Mouse (Mus musculus): Measurements from ENCODE around the gene Rgn. TPM values are rescaled to one million over a fixed set of nuclear protein-coding genes. Genes with fewer than 3 reads are reported as not detected.

Gene Rgn
- polyA plus RNA-seq (2012; fragmentation: generic; extraction: Trizol) = not detected

DNA sequence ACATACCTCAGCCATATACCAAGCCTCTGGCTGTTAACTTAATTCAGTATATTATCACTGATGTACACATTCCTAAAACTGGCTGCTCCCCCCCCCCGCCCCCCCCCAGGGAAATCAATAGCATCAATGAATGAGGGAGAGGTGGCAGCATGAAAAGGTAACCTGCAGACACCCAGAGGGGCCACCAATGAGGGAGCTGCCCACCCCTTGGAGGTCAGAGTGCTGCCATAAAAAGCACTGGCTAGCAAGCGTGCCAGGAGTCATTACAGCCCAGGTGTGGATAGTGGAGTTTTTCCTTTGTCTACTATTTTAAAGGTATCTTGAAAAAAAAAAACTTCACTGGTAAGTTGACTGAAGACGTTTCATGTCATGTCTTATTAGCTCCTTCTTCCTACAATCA lies at the start of gene Rgn:
TSS of gene Rgn (plus strand) at position 256 of the 400 bp plus-strand sequence.
- Histone ChIP-seq H3K36me3 (ENCODE audit: control insufficient read depth, insufficient read depth) (no peaks in the 10 kb centered on the region), H3K4me3 (no peak within 1 kb of the TSS), H3ac (ENCODE audit: control insufficient read depth, insufficient read length) (no peak within 1 kb of the TSS), H3K4me2 (ENCODE audit: low read depth) (peak within 1 kb of the TSS; percentile 60), H3K27me3 (ENCODE audit: control insufficient read depth, insufficient read depth, insufficient read length) (no peaks in the 10 kb centered on the region), H3K79me2 (ENCODE audit: control insufficient read depth, insufficient read depth) (no peaks in the 10 kb centered on the region)
- no peak for TF ChIP-seq MYOG (IDR thresholded peaks at IDR 0.05; ENCODE audit: control insufficient read depth in 1 of 3, insufficient read depth in 1 of 3, insufficient read length in 2 of 3, low read depth in 2 of 3)
- TF ChIP-seq REST (IDR thresholded peaks at IDR 0.05; ENCODE audit: insufficient read depth, insufficient read length) = no peak
- no peak for TF ChIP-seq USF1 (IDR thresholded peaks at IDR 0.05; ENCODE audit: low read depth)
- TF ChIP-seq MAX (IDR thresholded peaks at IDR 0.05; ENCODE audit: low read depth) = no peak
- TF ChIP-seq POLR2AphosphoS2 (IDR thresholded peaks at IDR 0.05; ENCODE audit: insufficient read length, low read depth) = no peak
- no peak for TF ChIP-seq TCF3 (IDR thresholded peaks at IDR 0.05; ENCODE audit: insufficient read length, low read depth)
- TF ChIP-seq TCF12 (IDR thresholded peaks at IDR 0.05; ENCODE audit: insufficient read depth, poor library complexity, severe bottlenecking) = no peak
- no peak for TF ChIP-seq E2F4 (IDR thresholded peaks at IDR 0.05; ENCODE audit: insufficient read depth)

GRCm38 (mm10) chrX:20520290-20520939 lies 29.2 kb upstream of the Rgn start:
- Histone ChIP-seq H3ac (ENCODE audit: control insufficient read depth, insufficient read length) (no peak overlapping the region), H3K4me3 (no peak overlapping the region), H3K4me2 (ENCODE audit: low read depth) (no peak overlapping the region), H3K36me3 (ENCODE audit: control insufficient read depth, insufficient read depth) (no peaks in the 10 kb centered on the region), H3K27me3 (ENCODE audit: control insufficient read depth, insufficient read depth, insufficient read length) (no peaks in the 10 kb centered on the region), H3K79me2 (ENCODE audit: control insufficient read depth, insufficient read depth) (no peaks in the 10 kb centered on the region)
- TF ChIP-seq POLR2AphosphoS2 (IDR thresholded peaks at IDR 0.05; ENCODE audit: insufficient read length, low read depth) (no peak), CEBPB (IDR thresholded peaks at IDR 0.05; ENCODE audit: insufficient read depth, poor library complexity, severe bottlenecking) (no peak)

- TF ChIP-seq MAX (IDR thresholded peaks at IDR 0.05; ENCODE audit: low read depth) (no peak), CEBPB (IDR thresholded peaks at IDR 0.05; ENCODE audit: insufficient read depth, poor library complexity, severe bottlenecking) (no peak), POLR2AphosphoS2 (IDR thresholded peaks at IDR 0.05; ENCODE audit: insufficient read length, low read depth) (no peak)
- no peaks in the 10 kb centered on the region for H3K36me3 ChIP-seq (ENCODE audit: control insufficient read depth, insufficient read depth)
- H3K4me3 ChIP-seq = no peak overlapping the region
- H3K79me2 ChIP-seq (ENCODE audit: control insufficient read depth, insufficient read depth) = no peaks in the 10 kb centered on the region
- no peak overlapping the region for H3K4me2 ChIP-seq (ENCODE audit: low read depth)
- H3K27me3 ChIP-seq (ENCODE audit: control insufficient read depth, insufficient read depth, insufficient read length) = no peaks in the 10 kb centered on the region
- no peak overlapping the region for H3ac ChIP-seq (ENCODE audit: control insufficient read depth, insufficient read length)
Observed at GRCm38 (mm10) chrX:20521578-20521977, 28.0 kb upstream of the Rgn start.

GRCm38 (mm10) chrX:20532621-20533020 lies 17.0 kb upstream of the Rgn start:
- H3ac ChIP-seq (ENCODE audit: control insufficient read depth, insufficient read length) = no peak overlapping the region
- H3K4me2 ChIP-seq (ENCODE audit: low read depth) = no peak overlapping the region
- TF ChIP-seq USF1 (IDR thresholded peaks at IDR 0.05; ENCODE audit: low read depth) (no peak), TCF12 (IDR thresholded peaks at IDR 0.05; ENCODE audit: insufficient read depth, poor library complexity, severe bottlenecking) (no peak), MAX (IDR thresholded peaks at IDR 0.05; ENCODE audit: low read depth) (no peak), MYOD1 (IDR thresholded peaks at IDR 0.05; ENCODE audit: control insufficient read depth in 1 of 3, insufficient read length in 2 of 3, low read depth in 2 of 3) (no peak), SRF (IDR thresholded peaks at IDR 0.05; ENCODE audit: control insufficient read depth, insufficient read length, low read depth) (no peak), POLR2A (IDR thresholded peaks at IDR 0.05; ENCODE audit: insufficient read length, low read depth) (no peak), E2F4 (IDR thresholded peaks at IDR 0.05; ENCODE audit: insufficient read depth) (no peak), REST (IDR thresholded peaks at IDR 0.05; ENCODE audit: insufficient read depth, insufficient read length) (no peak), TCF3 (IDR thresholded peaks at IDR 0.05; ENCODE audit: insufficient read length, low read depth) (no peak), MYOG (IDR thresholded peaks at IDR 0.05; ENCODE audit: control insufficient read depth in 1 of 3, insufficient read depth in 1 of 3, insufficient read length in 2 of 3, low read depth in 2 of 3) (no peak)
- no peaks in the 10 kb centered on the region for H3K36me3 ChIP-seq (ENCODE audit: control insufficient read depth, insufficient read depth)
- no peaks in the 10 kb centered on the region for H3K79me2 ChIP-seq (ENCODE audit: control insufficient read depth, insufficient read depth)
- H3K27me3 ChIP-seq (ENCODE audit: control insufficient read depth, insufficient read depth, insufficient read length) = no peaks in the 10 kb centered on the region
- H3K4me3 ChIP-seq = no peak overlapping the region

GRCm38 (mm10) chrX:20543867-20544266 lies 5.7 kb upstream of the Rgn start:
- no peak overlapping the region for H3K4me3 ChIP-seq
- H3K36me3 ChIP-seq (ENCODE audit: control insufficient read depth, insufficient read depth) = no peaks in the 10 kb centered on the region
- no peaks in the 10 kb centered on the region for H3K27me3 ChIP-seq (ENCODE audit: control insufficient read depth, insufficient read depth, insufficient read length)
- H3K4me2 ChIP-seq (ENCODE audit: low read depth) = no peak overlapping the region
- no peaks in the 10 kb centered on the region for H3K79me2 ChIP-seq (ENCODE audit: control insufficient read depth, insufficient read depth)
- H3ac ChIP-seq (ENCODE audit: control insufficient read depth, insufficient read length) = no peak overlapping the region
- no peak for TF ChIP-seq TCF3 (IDR thresholded peaks at IDR 0.05; ENCODE audit: insufficient read length, low read depth)
- TF ChIP-seq POLR2AphosphoS2 (IDR thresholded peaks at IDR 0.05; ENCODE audit: insufficient read length, low read depth) = no peak
- no peak for TF ChIP-seq MYOD1 (IDR thresholded peaks at IDR 0.05; ENCODE audit: control insufficient read depth in 1 of 3, insufficient read length in 2 of 3, low read depth in 2 of 3)
- TF ChIP-seq MAX (IDR thresholded peaks at IDR 0.05; ENCODE audit: low read depth) = no peak
- no peak for TF ChIP-seq CEBPB (IDR thresholded peaks at IDR 0.05; ENCODE audit: insufficient read depth, poor library complexity, severe bottlenecking)
- TF ChIP-seq USF1 (IDR thresholded peaks at IDR 0.05; ENCODE audit: low read depth) = no peak
- no peak for TF ChIP-seq POLR2A (IDR thresholded peaks at IDR 0.05; ENCODE audit: insufficient read length, low read depth)
- TF ChIP-seq REST (IDR thresholded peaks at IDR 0.05; ENCODE audit: insufficient read depth, insufficient read length) = no peak
- TF ChIP-seq TCF12 (IDR thresholded peaks at IDR 0.05; ENCODE audit: insufficient read depth, poor library complexity, severe bottlenecking) = no peak
- no peak for TF ChIP-seq MYOG (IDR thresholded peaks at IDR 0.05; ENCODE audit: control insufficient read depth in 1 of 3, insufficient read depth in 1 of 3, insufficient read length in 2 of 3, low read depth in 2 of 3)
- TF ChIP-seq SRF (IDR thresholded peaks at IDR 0.05; ENCODE audit: control insufficient read depth, insufficient read length, low read depth) = no peak
- TF ChIP-seq E2F4 (IDR thresholded peaks at IDR 0.05; ENCODE audit: insufficient read depth) = no peak
